16 mouse cellular contexts compared by ENCODE assay signal in genomic region chr6:52219234-52219942, GRCm38 (mm10). TPM values are rescaled to one million over a fixed set of nuclear protein-coding genes. Genes with fewer than 3 reads are reported as not detected.
DNase-seq lines count a peak whose midpoint lies in the region; ATAC-seq and TF ChIP-seq lines count a peak whose summit lies in the region.
"Had no signal": no experiment of that assay in that cellular context is flagged by ENCODE, and none has a peak within 500 bp of the region (broad histone marks: within the 10 kb centered on the region; RNA-seq: fewer than 3 reads in every experiment).

No protein-coding gene starts in this region.

- H3K9me3 ChIP-seq in megakaryocyte, embryonic 14.5 days, result no peaks in the 10 kb centered on the region
- H3K9me3 ChIP-seq in neural tube, embryonic 13.5 days, result no peaks in the 10 kb centered on the region
- H3K9me3 ChIP-seq: forebrain, embryonic 10.5 days; hindbrain, embryonic 15.5 days had no signal

- H3K9ac ChIP-seq in neural tube, embryonic 13.5 days, result peak overlapping the region; percentile 100
- H3K9ac ChIP-seq: hindbrain, embryonic 15.5 days had no signal

- ATAC-seq in megakaryocyte, adult 5-6 weeks (ENCODE audit: poor library complexity, severe bottlenecking), result no peak
- ATAC-seq in neural tube, embryonic 13.5 days (ENCODE audit: low read depth), result no peak

- peak overlapping the region; percentile 94 for H3K4me3 ChIP-seq in megakaryocyte, embryonic 14.5 days (replicated peaks)
- H3K4me3 ChIP-seq in kidney, adult 2 months (ENCODE audit: insufficient read depth, low read depth, low read length), result peak overlapping the region; percentile 91
- peak overlapping the region; percentile 96 for H3K4me3 ChIP-seq in neural tube, embryonic 13.5 days
- H3K4me3 ChIP-seq: forebrain, embryonic 10.5 days; hindbrain, embryonic 15.5 days had no signal

- DNase-seq in kidney, adult 2 months, result peak; percentile 63
- peak; percentile 35 to 60 for DNase-seq in kidney, postnatal 25 days
- no peak for DNase-seq in lung, postnatal 10 days
- no peak for DNase-seq in spleen, postnatal 10 days (ENCODE audit: low spot score in 2 of 2)
- no peak for DNase-seq in urinary bladder, postnatal 25 days (ENCODE audit: low spot score)
- DNase-seq: cerebellum, adult 2 months; midbrain, embryonic 14.5 days had no signal

- H3K27me3 ChIP-seq in megakaryocyte, embryonic 14.5 days (replicated peaks), result peaks cover 94% of the 10 kb centered on the region
- no peaks in the 10 kb centered on the region for H3K27me3 ChIP-seq in kidney, adult 2 months (replicated peaks; ENCODE audit: control insufficient read depth, insufficient read depth, low read length)
- no peaks in the 10 kb centered on the region for H3K27me3 ChIP-seq in neural tube, embryonic 13.5 days

- peaks cover 73% of the 10 kb centered on the region for H3K4me1 ChIP-seq in megakaryocyte, embryonic 14.5 days
- 0 out of 2 replicates have a peak, but pooled peaks cover 10% of the 10 kb centered on the region for H3K4me1 ChIP-seq in kidney, adult 2 months (ENCODE audit: control insufficient read depth, insufficient read depth, low read length)
- peaks cover 66% of the 10 kb centered on the region for H3K4me1 ChIP-seq in neural tube, embryonic 13.5 days (replicated peaks)

- WGBS in kidney, adult 2 months, result 36% methylated on average over 9 of the region's 9 CpGs
- WGBS in neural tube, embryonic 13.5 days, result 20% methylated on average over 9 of the region's 9 CpGs

- TF ChIP-seq CTCF in kidney, adult 2 months (conservative IDR thresholded peaks at IDR 0.05; ENCODE audit: insufficient read depth, insufficient read length, low read depth, low read length), result no peak

- H3K27ac ChIP-seq in kidney, adult 2 months (ENCODE audit: insufficient read depth, low read depth, low read length), result peak overlapping the region; percentile 98
- H3K27ac ChIP-seq in neural tube, embryonic 13.5 days (replicated peaks), result peak overlapping the region; percentile 100
- H3K27ac ChIP-seq: forebrain, embryonic 10.5 days; hindbrain, embryonic 15.5 days had no signal

- peak overlapping the region; percentile 97 for H3K4me2 ChIP-seq in neural tube, embryonic 13.5 days
- H3K4me2 ChIP-seq: hindbrain, embryonic 15.5 days had no signal

- no peak for TF ChIP-seq POLR2A in kidney, adult 2 months (IDR thresholded peaks at IDR 0.05; ENCODE audit: low read depth, low read length)

- H3K36me3 ChIP-seq in megakaryocyte, embryonic 14.5 days (replicated peaks; ENCODE audit: low read length), result no peaks in the 10 kb centered on the region
- H3K36me3 ChIP-seq in kidney, adult 2 months (ENCODE audit: control insufficient read depth, insufficient read depth, low read length), result no peaks in the 10 kb centered on the region; the same call in 1 of the 2 replicates
- H3K36me3 ChIP-seq in neural tube, embryonic 13.5 days, result no peaks in the 10 kb centered on the region
- H3K36me3 ChIP-seq: forebrain, embryonic 10.5 days; hindbrain, embryonic 15.5 days had no signal

RNA-seq across cellular contexts. Expression of gene Hoxa7, which starts 2.3 kb away (rescaled TPM):
- polyA plus RNA-seq in megakaryocyte, embryonic 14.5 days (2012; ENCODE audit: insufficient read depth, low replicate concordance), result 2.8 and 3.2 TPM in 2 replicates
- 1.2 and 1.8 TPM in 2 replicates for total RNA-seq in megakaryocyte, adult 5-6 weeks (2015)
- 0.53 and 0.73 TPM in 2 replicates for total RNA-seq in megakaryocyte, adult 5-6 weeks (2017)
- polyA plus RNA-seq in kidney, adult 2 months (2012; rRNA removed), result 44.1 and 45.9 TPM in 2 replicates
- polyA plus RNA-seq in neural tube, embryonic 13.5 days (2015; fragmentation: Nextera tagmentation; extraction: Ambion mirVana), result 117 and 125 TPM in 2 replicates
- total RNA-seq: liver, adult 2 months had no signal
- polyA plus RNA-seq: forebrain, embryonic 10.5 days; midbrain, embryonic 14.5 days had no signal

RNA-seq across cellular contexts. Expression of gene Gm28308, which starts 6.2 kb away (rescaled TPM):
- polyA plus RNA-seq in megakaryocyte, embryonic 14.5 days (2012; ENCODE audit: insufficient read depth, low replicate concordance), result not detected in 2 replicates
- not detected in 2 replicates for total RNA-seq in megakaryocyte, adult 5-6 weeks (2015)
- total RNA-seq in megakaryocyte, adult 5-6 weeks (2017), result not detected in 2 replicates
- 0.78 and 2.9 TPM in 2 replicates for polyA plus RNA-seq in kidney, adult 2 months (2012; rRNA removed)
- not detected in 2 replicates for polyA plus RNA-seq in neural tube, embryonic 13.5 days (2015; fragmentation: Nextera tagmentation; extraction: Ambion mirVana)
- total RNA-seq: liver, adult 2 months had no signal
- polyA plus RNA-seq: cerebellum, adult 2 months; forebrain, embryonic 10.5 days; heart, embryonic 14.5 days; hindbrain, embryonic 15.5 days; liver, adult 2 months; lung, embryonic 16.5 days; midbrain, embryonic 14.5 days had no signal

RNA-seq across cellular contexts. Expression of gene Hoxa3, which starts 6.3 kb away (rescaled TPM):
- polyA plus RNA-seq in megakaryocyte, embryonic 14.5 days (2012; ENCODE audit: insufficient read depth, low replicate concordance), result 0.21 TPM in 1 of 2 replicates, not detected in the other
- total RNA-seq in megakaryocyte, adult 5-6 weeks (2015), result 0.93 TPM in 1 of 2 replicates, not detected in the other
- not detected in 2 replicates for total RNA-seq in megakaryocyte, adult 5-6 weeks (2017)
- polyA plus RNA-seq in kidney, adult 2 months (2012; rRNA removed), result 7.4 and 7.6 TPM in 2 replicates
- polyA plus RNA-seq in neural tube, embryonic 13.5 days (2015; fragmentation: Nextera tagmentation; extraction: Ambion mirVana), result 13.9 and 16.4 TPM in 2 replicates
- polyA plus RNA-seq: forebrain, embryonic 10.5 days; midbrain, embryonic 14.5 days had no signal

RNA-seq across cellular contexts. Expression of gene Hoxa6, which starts 10.9 kb away (rescaled TPM):
- not detected in 2 replicates for polyA plus RNA-seq in megakaryocyte, embryonic 14.5 days (2012; ENCODE audit: insufficient read depth, low replicate concordance)
- not detected in 2 replicates for total RNA-seq in megakaryocyte, adult 5-6 weeks (2015)
- not detected in 2 replicates for total RNA-seq in megakaryocyte, adult 5-6 weeks (2017)
- polyA plus RNA-seq in kidney, adult 2 months (2012; rRNA removed), result 2.4 and 3.4 TPM in 2 replicates
- polyA plus RNA-seq in neural tube, embryonic 13.5 days (2015; fragmentation: Nextera tagmentation; extraction: Ambion mirVana), result 20.3 and 25.8 TPM in 2 replicates
- total RNA-seq: liver, adult 2 months had no signal
- polyA plus RNA-seq: embryonic facial prominence, embryonic 11.5 days; forebrain, embryonic 10.5 days; heart, embryonic 14.5 days; liver, adult 2 months; midbrain, embryonic 14.5 days had no signal

RNA-seq across cellular contexts. Expression of gene Hoxa9, which starts 11.5 kb away (rescaled TPM):
- 3.8 TPM in 1 of 2 replicates, not detected in the other for polyA plus RNA-seq in megakaryocyte, embryonic 14.5 days (2012; ENCODE audit: insufficient read depth, low replicate concordance)
- total RNA-seq in megakaryocyte, adult 5-6 weeks (2015), result 0.36 and 1.2 TPM in 2 replicates
- total RNA-seq in megakaryocyte, adult 5-6 weeks (2017), result 1.5 and 2.0 TPM in 2 replicates
- 36.0 and 63.1 TPM in 2 replicates for polyA plus RNA-seq in kidney, adult 2 months (2012; rRNA removed)
- 125 and 130 TPM in 2 replicates for polyA plus RNA-seq in neural tube, embryonic 13.5 days (2015; fragmentation: Nextera tagmentation; extraction: Ambion mirVana)
- total RNA-seq: liver, adult 2 months had no signal
- polyA plus RNA-seq: cerebellum, adult 2 months; forebrain, embryonic 10.5 days; midbrain, embryonic 14.5 days had no signal

Comparison
In these comparisons a context has a peak if more than half of its experiments do, and no peak if none do; other contexts are left out.
1. DNase-seq: peak in kidney, adult 2 months (single experiment) and kidney, postnatal 25 days (2 of 2); none in lung, postnatal 10 days (single experiment), spleen, postnatal 10 days (0 of 2) and urinary bladder, postnatal 25 days (single experiment).
2. RNA of gene Hoxa7, which starts 2.3 kb away (polyA plus RNA-seq): 117 to 125 TPM in neural tube, embryonic 13.5 days and 44.1 to 45.9 TPM in kidney, adult 2 months; 2.8 to 3.2 TPM in megakaryocyte, embryonic 14.5 days; every median in the first group is over 10 times any median in the second.
3. Peak in every context shown above with its lines, with median percentiles within 50 percentile points of each other: H3K4me3 ChIP-seq.